Mouse (Mus musculus) spleen, adult 12 weeks (tissue): ENCODE data around the gene A730049H05Rik.

Experiments
- DNase-seq: peaks from one replicate; pipeline ENCODE4 v3.0.0; 2022; ENCODE audit warnings: low spot score

A730049H05Rik gene

DNA sequence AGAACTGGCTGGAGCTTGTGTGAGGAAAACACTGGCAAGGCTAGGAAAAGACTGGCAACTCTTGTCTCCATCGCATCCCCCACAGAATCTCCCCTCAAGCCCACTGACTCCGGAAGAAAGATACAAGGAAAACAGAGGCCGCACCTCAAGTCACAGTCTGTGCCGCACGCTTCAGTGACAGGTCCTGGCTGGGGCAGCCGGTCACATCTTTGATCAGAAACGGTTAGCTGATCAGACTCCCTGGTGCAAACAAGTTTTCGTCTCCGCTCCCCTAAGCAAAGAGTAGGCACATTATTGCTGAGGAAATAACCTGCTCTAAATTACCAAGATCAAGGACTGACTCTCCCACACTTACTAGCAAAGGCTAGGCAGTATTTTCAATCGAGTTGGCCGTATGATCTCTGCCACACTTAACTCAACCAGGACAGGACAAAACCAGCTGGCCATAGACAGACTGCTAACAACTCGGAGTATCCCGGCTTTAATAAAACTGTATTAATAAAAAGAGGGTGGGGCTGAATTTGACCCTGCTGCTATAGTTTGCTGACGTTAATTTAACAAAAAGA, 63.5 kb downstream of the A730049H05Rik start:
- no peak for DNase-seq

GRCm38 (mm10) chr6:92882446-92882845, 66.2 kb downstream of the A730049H05Rik start:
- no peak for DNase-seq

- DNase-seq, result no peak
Observed at GRCm38 (mm10) chr6:92883131-92883900, 67.0 kb downstream of the A730049H05Rik start.

DNA sequence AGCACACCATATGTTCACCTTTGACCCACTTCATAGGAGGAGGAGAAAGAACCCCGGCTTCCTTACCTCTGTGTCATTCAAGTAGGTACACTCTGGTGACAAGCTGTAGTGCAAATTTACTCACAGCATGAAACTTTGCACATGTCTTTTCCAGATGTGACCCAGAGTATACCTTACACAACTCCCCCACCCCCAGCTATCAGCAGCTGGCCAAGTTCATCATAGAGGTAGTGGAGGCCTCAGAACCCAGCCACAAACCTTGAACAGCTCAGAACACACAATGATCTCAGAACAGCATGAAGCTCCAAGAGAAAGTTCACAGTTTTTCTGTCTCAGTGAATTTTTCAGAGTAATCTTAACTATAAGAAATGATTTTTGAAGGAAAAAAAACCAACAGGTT, 75.3 kb downstream of the A730049H05Rik start:
- no peak for DNase-seq
